Mouse (Mus musculus): ENCODE measurements around the gene Tbrg4. TPM values are rescaled to one million over a fixed set of nuclear protein-coding genes. Genes with fewer than 3 reads are reported as not detected.

Tbrg4 gene
- total RNA-seq, 2 experiments from 2014 or later = 93.4 to 98.4 TPM

- DNase-seq = no peak
- intact Hi-C loops (cut with DNase I) = no loop called here
These were observed 31.0 kb downstream of the Tbrg4 start for GRCm38 (mm10) chr11:6594845-6595244.

- DNase-seq = no peak
- intact Hi-C loops (cut with DNase I) = no loop called here
These were observed 32.5 kb downstream of the Tbrg4 start for GRCm38 (mm10) chr11:6593406-6593805.

GRCm38 (mm10) chr11:6590933-6591675, 34.8 kb downstream of the Tbrg4 start:
- intact Hi-C loops (cut with DNase I) = no loop called here
- DNase-seq = no peak

- no peak for DNase-seq
- intact Hi-C loops (cut with DNase I) = loop anchor here (5.0 kb wide), 1 partner anchor 38 kb away; no protein-coding TSS in a partner anchor
These were observed 36.0 kb downstream of the Tbrg4 start for GRCm38 (mm10) chr11:6589838-6590237.

GRCm38 (mm10) chr11:6588295-6588694, 37.6 kb downstream of the Tbrg4 start:
- intact Hi-C loops (cut with DNase I) = loop anchor here (5.0 kb wide), 1 partner anchor 36 kb away; no protein-coding TSS in a partner anchor
- DNase-seq = no peak

- DNase-seq = no peak
- intact Hi-C loops (cut with DNase I) = loop anchor here (5.0 kb wide), 1 partner anchor 35 kb away; no protein-coding TSS in a partner anchor
These were observed 38.5 kb downstream of the Tbrg4 start for GRCm38 (mm10) chr11:6587249-6587940.

GRCm38 (mm10) chr11:6586660-6587059, 39.2 kb downstream of the Tbrg4 start:
- intact Hi-C loops (cut with DNase I) = loop anchor here (5.0 kb wide), 1 partner anchor 34 kb away; no protein-coding TSS in a partner anchor
- DNase-seq = no peak

- intact Hi-C loops (cut with DNase I) = loop anchor here (5.0 kb wide), 1 partner anchor 33 kb away; no protein-coding TSS in a partner anchor
- DNase-seq = no peak
These were observed 40.1 kb downstream of the Tbrg4 start for GRCm38 (mm10) chr11:6585748-6586147.

GRCm38 (mm10) chr11:6581560-6581959, 44.3 kb downstream of the Tbrg4 start:
- DNase-seq = no peak
- intact Hi-C loops (cut with DNase I) = no loop called here

GRCm38 (mm10) chr11:6580065-6580750, 45.7 kb downstream of the Tbrg4 start:
- DNase-seq = no peak
- intact Hi-C loops (cut with DNase I) = no loop called here

GRCm38 (mm10) chr11:6579361-6579760, 46.5 kb downstream of the Tbrg4 start:
- intact Hi-C loops (cut with DNase I) = no loop called here
- DNase-seq = no peak

- DNase-seq = no peak
- intact Hi-C loops (cut with DNase I) = no loop called here
These were observed 49.7 kb downstream of the Tbrg4 start for GRCm38 (mm10) chr11:6576151-6576550.

GRCm38 (mm10) chr11:6569410-6569777, 56.5 kb downstream of the Tbrg4 start:
- intact Hi-C loops (cut with DNase I) = no loop called here
- no peak for DNase-seq

- DNase-seq = peak; percentile 43 to 45
- intact Hi-C loops (cut with DNase I) = no loop called here
These were observed 57.1 kb downstream of the Tbrg4 start for GRCm38 (mm10) chr11:6568584-6569409.

- intact Hi-C loops (cut with DNase I) = no loop called here
- DNase-seq = no peak
These were observed 57.9 kb downstream of the Tbrg4 start for GRCm38 (mm10) chr11:6567951-6568350.

GRCm38 (mm10) chr11:6566496-6566895, 59.4 kb downstream of the Tbrg4 start:
- no peak for DNase-seq
- intact Hi-C loops (cut with DNase I) = no loop called here
